Mouse (Mus musculus) midbrain, embryonic 11.5 days (tissue): Measurements from ENCODE around the gene Cab39l. TPM values are rescaled to one million over a fixed set of nuclear protein-coding genes. Genes with fewer than 3 reads are reported as not detected.

Experiments used
- polyA plus RNA-seq: library from polyadenylated mRNA; unstranded; fragments of >200 nt; fragmentation: Nextera tagmentation; extraction: Ambion mirVana; gene quantifications from 2 replicates; pipeline ENCODE4 v1.2.1, GENCODE M21; 2014

Gene Cab39l
- polyA plus RNA-seq, 1 experiment from 2014 or later, result 47.3 TPM

Other genes with a start within 250 kb of the Cab39l start
- 104 and 116 TPM in 2 replicates for gene Rcbtb1, start 239.8 kb upstream of the Cab39l start, polyA plus RNA-seq
- gene Gm6904, start 180.8 kb upstream of the Cab39l start, polyA plus RNA-seq, result not detected in 2 replicates
- gene Phf11a, start 143.4 kb upstream of the Cab39l start, polyA plus RNA-seq, result not detected in 2 replicates
- gene Phf11b, start 99.6 kb upstream of the Cab39l start, polyA plus RNA-seq, result 0.22 and 0.48 TPM in 2 replicates
- gene Phf11d, start 75.5 kb upstream of the Cab39l start, polyA plus RNA-seq, result 0.14 and 0.18 TPM in 2 replicates
- gene Phf11c, start 45.6 kb upstream of the Cab39l start, polyA plus RNA-seq, result 0.45 and 0.63 TPM in 2 replicates
- 13.1 and 13.7 TPM in 2 replicates for gene Setdb2, start 88 bp upstream of the Cab39l start, polyA plus RNA-seq
- 33.3 and 33.7 TPM in 2 replicates for gene Cdadc1, start 157.0 kb downstream of the Cab39l start, polyA plus RNA-seq
- gene Shisa2, start 184.3 kb downstream of the Cab39l start, polyA plus RNA-seq, result 11.2 and 12.0 TPM in 2 replicates